Mouse (Mus musculus): ENCODE measurements around the gene Mea1. TPM values are rescaled to one million over a fixed set of nuclear protein-coding genes. Genes with fewer than 3 reads are reported as not detected.

The Mea1 gene
- polyA plus RNA-seq, 1 experiment from 2014 or later: 148 TPM

DNA sequence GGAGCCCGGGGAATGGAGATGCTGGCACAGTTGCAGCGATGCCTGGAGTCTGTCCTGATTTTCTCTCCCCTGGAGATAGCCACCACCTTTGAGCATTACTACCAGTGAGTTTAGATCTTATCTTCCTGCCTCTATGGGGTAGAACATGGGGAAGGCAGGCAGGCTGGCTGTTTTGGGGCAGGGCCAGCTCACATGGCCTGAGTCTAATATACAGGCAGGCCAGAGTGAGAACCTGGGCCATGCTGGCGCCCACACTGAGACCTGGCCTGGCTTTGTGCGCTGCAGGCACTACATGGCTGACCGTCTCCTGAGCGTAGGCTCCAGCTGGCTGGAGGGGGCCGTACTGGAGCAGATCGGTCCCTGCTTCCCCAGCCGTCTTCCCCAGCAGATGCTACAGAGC is 17.2 kb upstream of the Mea1 start:
- no peak for ATAC-seq (ENCODE audit: low FRiP score, low TSS enrichment)
- H3K36me3 ChIP-seq (ENCODE audit: control insufficient read depth, insufficient read depth, low read length): peaks cover 98% of the 10 kb centered on the region

GRCm38 (mm10) chr17:46661981-46662380 is 16.6 kb upstream of the Mea1 start:
- no peaks in the 10 kb centered on the region for H3K4me1 ChIP-seq (ENCODE audit: control insufficient read depth, insufficient read depth, low read length)
- ATAC-seq (ENCODE audit: low FRiP score, low TSS enrichment): no peak
- H3K36me3 ChIP-seq (ENCODE audit: control insufficient read depth, insufficient read depth, low read length): peaks cover 97% of the 10 kb centered on the region
- no peak overlapping the region for H3K4me2 ChIP-seq (replicated peaks; ENCODE audit: low read depth, low read length)
- H3K27ac ChIP-seq (ENCODE audit: low read depth, low read length): no peak overlapping the region
- H3K9me3 ChIP-seq (ENCODE audit: control insufficient read depth, low read length): no peaks in the 10 kb centered on the region
- 84% methylated on average over 12 of the region's 12 CpGs for WGBS
- H3K4me3 ChIP-seq (ENCODE audit: low read length): no peak overlapping the region
- no peak overlapping the region for H3K9ac ChIP-seq (ENCODE audit: low read depth, low read length)
- H3K27me3 ChIP-seq (ENCODE audit: control insufficient read depth, insufficient read depth, low read length): no peaks in the 10 kb centered on the region

More for the DNA sequence above, 17.2 kb upstream of the Mea1 start:
- Histone ChIP-seq H3K4me1 (ENCODE audit: control insufficient read depth, insufficient read depth, low read length) (no peaks in the 10 kb centered on the region), H3K4me2 (replicated peaks; ENCODE audit: low read depth, low read length) (no peak overlapping the region), H3K27ac (ENCODE audit: low read depth, low read length) (no peak overlapping the region), H3K9ac (ENCODE audit: low read depth, low read length) (no peak overlapping the region), H3K9me3 (ENCODE audit: control insufficient read depth, low read length) (no peaks in the 10 kb centered on the region), H3K27me3 (ENCODE audit: control insufficient read depth, insufficient read depth, low read length) (no peaks in the 10 kb centered on the region), H3K4me3 (ENCODE audit: low read length) (no peak overlapping the region)
- WGBS: 93% methylated on average over 9 of the region's 9 CpGs

DNA sequence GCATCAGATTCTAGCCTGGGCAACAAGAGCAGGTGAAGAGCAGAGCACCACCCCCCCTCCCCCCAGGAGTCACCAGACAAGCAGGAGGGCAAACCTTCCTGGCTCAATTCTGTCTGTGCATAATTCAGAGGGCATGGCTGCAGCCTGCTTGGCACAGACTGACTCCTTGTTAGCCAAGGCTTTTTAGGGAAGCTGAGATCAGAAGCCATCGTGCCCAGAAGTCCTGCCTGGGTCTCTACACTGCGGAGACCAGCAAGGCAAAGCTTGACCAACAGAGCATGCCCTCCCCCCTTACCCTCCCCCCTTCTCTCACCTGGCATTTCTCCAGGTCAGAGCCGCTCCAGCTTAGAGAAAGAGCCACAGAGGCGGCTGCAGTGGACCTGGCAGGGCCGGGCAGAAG is 15.9 kb upstream of the Mea1 start:
- 81% methylated on average over 5 of the region's 5 CpGs for WGBS
- H3K4me1 ChIP-seq (ENCODE audit: control insufficient read depth, insufficient read depth, low read length): no peaks in the 10 kb centered on the region
- no peak overlapping the region for H3K27ac ChIP-seq (ENCODE audit: low read depth, low read length)
- H3K9ac ChIP-seq (ENCODE audit: low read depth, low read length): no peak overlapping the region
- peaks cover 95% of the 10 kb centered on the region for H3K36me3 ChIP-seq (ENCODE audit: control insufficient read depth, insufficient read depth, low read length)
- no peak for ATAC-seq (ENCODE audit: low FRiP score, low TSS enrichment)
- no peak overlapping the region for H3K4me3 ChIP-seq (ENCODE audit: low read length)
- no peaks in the 10 kb centered on the region for H3K9me3 ChIP-seq (ENCODE audit: control insufficient read depth, low read length)
- H3K27me3 ChIP-seq (ENCODE audit: control insufficient read depth, insufficient read depth, low read length): no peaks in the 10 kb centered on the region
- no peak overlapping the region for H3K4me2 ChIP-seq (replicated peaks; ENCODE audit: low read depth, low read length)

DNA sequence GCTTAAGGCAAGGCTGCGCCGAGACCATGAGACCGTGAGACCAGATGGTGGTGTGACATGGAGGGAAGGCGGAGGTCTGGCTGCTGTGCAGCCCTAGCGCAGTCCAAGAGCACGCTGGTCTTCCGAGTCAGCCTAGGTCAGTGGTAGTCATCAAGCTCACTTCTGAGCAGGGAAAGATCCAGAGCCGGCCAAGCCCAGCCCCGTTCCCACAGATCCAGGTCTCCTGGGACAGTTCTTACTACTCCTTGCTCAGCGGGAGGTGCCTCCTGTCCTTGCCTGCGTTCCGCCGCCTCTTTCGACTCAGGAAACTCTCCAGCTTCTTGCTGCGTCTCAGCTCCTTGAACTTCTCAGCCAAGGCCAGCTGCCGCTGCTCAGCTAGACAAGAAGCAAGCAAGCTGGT is 10.9 kb upstream of the Mea1 start:
- no peak overlapping the region for H3K9ac ChIP-seq (ENCODE audit: low read depth, low read length)
- no peak; the same call in 1 of the 2 replicates for ATAC-seq (ENCODE audit: low FRiP score, low TSS enrichment)
- WGBS: 86% methylated on average over 16 of the region's 16 CpGs
- no peak overlapping the region for H3K4me2 ChIP-seq (replicated peaks; ENCODE audit: low read depth, low read length)
- no peaks in the 10 kb centered on the region for H3K27me3 ChIP-seq (ENCODE audit: control insufficient read depth, insufficient read depth, low read length)
- no peak overlapping the region for H3K4me3 ChIP-seq (ENCODE audit: low read length)
- H3K9me3 ChIP-seq (ENCODE audit: control insufficient read depth, low read length): no peaks in the 10 kb centered on the region
- no peak overlapping the region for H3K27ac ChIP-seq (ENCODE audit: low read depth, low read length)
- peaks cover 3% of the 10 kb centered on the region for H3K4me1 ChIP-seq (ENCODE audit: control insufficient read depth, insufficient read depth, low read length)
- peaks cover 74% of the 10 kb centered on the region for H3K36me3 ChIP-seq (ENCODE audit: control insufficient read depth, insufficient read depth, low read length)

- ATAC-seq (ENCODE audit: low FRiP score, low TSS enrichment): no peak
- H3K4me2 ChIP-seq (replicated peaks; ENCODE audit: low read depth, low read length): no peak overlapping the region
- no peaks in the 10 kb centered on the region for H3K27me3 ChIP-seq (ENCODE audit: control insufficient read depth, insufficient read depth, low read length)
- 96% methylated on average over 10 of the region's 10 CpGs for WGBS
- no peak overlapping the region for H3K9ac ChIP-seq (ENCODE audit: low read depth, low read length)
- no peak overlapping the region for H3K4me3 ChIP-seq (ENCODE audit: low read length)
- no peak overlapping the region for H3K27ac ChIP-seq (ENCODE audit: low read depth, low read length)
- peaks cover 17% of the 10 kb centered on the region for H3K4me1 ChIP-seq (ENCODE audit: control insufficient read depth, insufficient read depth, low read length)
- no peaks in the 10 kb centered on the region for H3K9me3 ChIP-seq (ENCODE audit: control insufficient read depth, low read length)
- peaks cover 56% of the 10 kb centered on the region for H3K36me3 ChIP-seq (ENCODE audit: control insufficient read depth, insufficient read depth, low read length)
Observed at GRCm38 (mm10) chr17:46669911-46670310, 8.7 kb upstream of the Mea1 start.

- no peaks in the 10 kb centered on the region for H3K9me3 ChIP-seq (ENCODE audit: control insufficient read depth, low read length)
- peak within 1 kb of the TSS; percentile 83 for H3K27ac ChIP-seq (ENCODE audit: low read depth, low read length)
- H3K4me1 ChIP-seq (ENCODE audit: control insufficient read depth, insufficient read depth, low read length): peaks cover 27% of the 10 kb centered on the region
- H3K36me3 ChIP-seq (ENCODE audit: control insufficient read depth, insufficient read depth, low read length): peaks cover 64% of the 10 kb centered on the region
- peak within 1 kb of the TSS; percentile 77 for H3K4me2 ChIP-seq (replicated peaks; ENCODE audit: low read depth, low read length)
- peak within 1 kb of the TSS; percentile 72 for H3K4me3 ChIP-seq (ENCODE audit: low read length)
- H3K27me3 ChIP-seq (ENCODE audit: control insufficient read depth, insufficient read depth, low read length): no peaks in the 10 kb centered on the region
- H3K9ac ChIP-seq (ENCODE audit: low read depth, low read length): peak within 1 kb of the TSS; percentile 74
- under 1% methylated on average over 43 of the region's 43 CpGs for WGBS
- ATAC-seq (ENCODE audit: low FRiP score, low TSS enrichment): peak; percentile 92
Observed at GRCm38 (mm10) chr17:46673850-46674529, 4.6 kb upstream of the Mea1 start, which contains the start of gene Rrp36. Gene Rrp36 (minus strand): TSS chr17:46674352.

- Histone ChIP-seq H3K9me3 (ENCODE audit: control insufficient read depth, low read length) (no peaks in the 10 kb centered on the region), H3K27me3 (ENCODE audit: control insufficient read depth, insufficient read depth, low read length) (no peaks in the 10 kb centered on the region), H3K36me3 (ENCODE audit: control insufficient read depth, insufficient read depth, low read length) (peaks cover 58% of the 10 kb centered on the region), H3K4me1 (ENCODE audit: control insufficient read depth, insufficient read depth, low read length) (peaks cover 34% of the 10 kb centered on the region), H3K4me3 (ENCODE audit: low read length) (peak overlapping the region; percentile 72), H3K27ac (ENCODE audit: low read depth, low read length) (peak overlapping the region; percentile 83), H3K9ac (ENCODE audit: low read depth, low read length) (peak overlapping the region; percentile 74), H3K4me2 (replicated peaks; ENCODE audit: low read depth, low read length) (peak overlapping the region; percentile 77)
- WGBS: 23% methylated on average over 15 of the region's 15 CpGs
- peak; percentile 32 for ATAC-seq (ENCODE audit: low FRiP score, low TSS enrichment)
Observed at GRCm38 (mm10) chr17:46674530-46675283, 3.9 kb upstream of the Mea1 start.

GRCm38 (mm10) chr17:46678911-46679310 is 318 bp downstream of the Mea1 start:
- Histone ChIP-seq H3K9ac (ENCODE audit: low read depth, low read length) (peak overlapping the region; percentile 72), H3K4me2 (replicated peaks; ENCODE audit: low read depth, low read length) (peak overlapping the region; percentile 53), H3K4me3 (ENCODE audit: low read length) (peak overlapping the region; percentile 59), H3K27me3 (ENCODE audit: control insufficient read depth, insufficient read depth, low read length) (no peaks in the 10 kb centered on the region), H3K27ac (ENCODE audit: low read depth, low read length) (peak overlapping the region; percentile 92; the same call in 1 of the 2 replicates), H3K36me3 (ENCODE audit: control insufficient read depth, insufficient read depth, low read length) (peaks cover 53% of the 10 kb centered on the region), H3K4me1 (ENCODE audit: control insufficient read depth, insufficient read depth, low read length) (peaks cover 29% of the 10 kb centered on the region), H3K9me3 (ENCODE audit: control insufficient read depth, low read length) (no peaks in the 10 kb centered on the region)
- WGBS: 34% methylated on average over 9 of the region's 9 CpGs
- no peak for ATAC-seq (ENCODE audit: low FRiP score, low TSS enrichment)
